Mouse (Mus musculus): ENCODE results near the gene Daam2.

Daam2 gene

DNA sequence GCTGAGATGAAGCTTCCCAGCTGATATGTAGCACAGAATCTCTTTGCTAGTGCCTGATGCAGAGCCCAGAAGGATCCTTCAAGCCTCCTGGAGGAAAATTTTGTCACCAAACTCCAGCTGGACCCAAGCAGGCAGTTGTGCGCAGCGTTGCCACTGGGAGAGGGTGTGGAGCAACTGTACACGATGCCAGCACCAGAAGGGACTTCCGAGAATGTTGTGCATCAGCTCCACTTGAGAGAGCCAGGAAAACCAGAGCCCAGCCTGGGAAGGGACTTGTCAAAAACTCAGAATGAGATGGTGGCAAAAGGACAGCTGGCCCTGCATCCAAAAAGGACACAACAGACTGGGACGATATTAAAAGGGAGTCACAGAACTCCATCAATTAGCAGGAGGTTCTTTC, 32.5 kb downstream of the Daam2 start:
- no peak for DNase-seq (ENCODE audit: low read depth)

DNA sequence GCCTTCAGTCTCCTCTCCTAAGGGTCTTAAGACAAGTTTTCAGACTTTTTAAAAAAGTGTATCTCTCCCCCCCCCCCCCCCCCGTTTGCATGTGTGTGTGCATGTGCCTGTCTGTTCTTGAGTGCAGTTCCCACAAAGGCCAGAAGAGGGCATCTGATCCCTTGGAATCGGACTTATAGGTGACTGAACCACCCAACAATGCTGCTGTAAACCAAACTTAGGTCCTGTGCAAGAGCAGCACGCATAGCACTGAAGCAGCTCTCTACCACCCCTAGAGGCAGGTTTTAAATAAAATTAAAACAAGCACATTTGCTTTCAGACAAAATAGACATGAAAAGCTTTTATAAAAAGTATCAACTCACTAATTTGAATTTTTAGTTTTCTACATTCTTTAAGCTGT, 33.9 kb downstream of the Daam2 start:
- no peak for DNase-seq (ENCODE audit: low read depth)

DNA sequence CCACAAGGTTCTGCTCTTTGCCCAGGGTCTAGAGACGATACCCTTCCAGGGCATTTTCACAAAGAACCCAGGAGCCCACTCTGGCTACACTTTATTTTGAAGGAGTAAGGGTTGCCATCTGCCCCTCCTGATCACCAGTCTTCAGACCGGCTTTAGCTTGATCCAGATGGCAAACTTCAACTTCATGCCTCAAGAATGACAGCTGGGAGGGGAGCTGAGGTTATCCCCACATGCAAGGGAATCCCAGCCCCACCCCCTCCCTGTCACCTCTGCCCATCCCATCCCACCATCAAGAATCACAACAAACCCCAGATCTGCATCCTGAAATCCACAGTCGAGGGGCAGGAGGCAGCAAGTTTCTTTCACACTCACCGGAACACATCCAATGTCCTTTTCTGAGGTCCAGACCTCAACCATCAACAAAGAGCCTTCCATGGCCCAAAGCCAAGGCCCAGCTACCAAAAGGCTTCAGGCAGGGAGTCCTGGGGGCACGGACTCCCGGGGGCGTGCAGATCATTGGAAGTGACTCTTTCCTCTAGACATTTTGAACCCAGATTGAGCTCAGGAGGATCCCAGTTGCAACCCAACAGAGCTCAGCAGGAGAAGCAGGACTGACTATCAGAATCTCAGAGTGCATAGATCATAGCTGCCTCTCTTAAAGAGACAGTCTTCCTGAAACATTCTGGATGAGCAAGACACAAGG, 35.5 kb downstream of the Daam2 start:
- DNase-seq (ENCODE audit: low read depth), result no peak

DNA sequence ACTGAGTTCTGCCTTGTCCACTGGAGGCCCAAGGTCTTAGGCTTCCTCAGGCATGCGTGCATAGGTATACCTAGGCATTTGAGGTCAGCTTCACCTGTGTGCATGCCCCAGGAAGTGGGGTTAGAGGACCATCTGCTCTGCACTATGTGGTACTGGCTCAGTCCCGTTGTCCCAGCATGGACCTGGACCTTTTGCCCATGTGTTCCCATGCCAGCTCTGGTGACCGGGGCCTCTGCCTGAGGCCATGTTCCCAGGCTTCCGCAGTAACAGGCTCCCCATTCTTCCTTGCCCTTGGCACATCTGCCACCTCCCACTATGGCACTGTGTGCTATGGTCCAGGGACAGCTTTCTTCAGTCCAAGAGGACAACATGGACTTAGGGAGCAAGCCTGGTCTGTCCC, 36.1 kb downstream of the Daam2 start:
- no peak for DNase-seq (ENCODE audit: low read depth)

DNA sequence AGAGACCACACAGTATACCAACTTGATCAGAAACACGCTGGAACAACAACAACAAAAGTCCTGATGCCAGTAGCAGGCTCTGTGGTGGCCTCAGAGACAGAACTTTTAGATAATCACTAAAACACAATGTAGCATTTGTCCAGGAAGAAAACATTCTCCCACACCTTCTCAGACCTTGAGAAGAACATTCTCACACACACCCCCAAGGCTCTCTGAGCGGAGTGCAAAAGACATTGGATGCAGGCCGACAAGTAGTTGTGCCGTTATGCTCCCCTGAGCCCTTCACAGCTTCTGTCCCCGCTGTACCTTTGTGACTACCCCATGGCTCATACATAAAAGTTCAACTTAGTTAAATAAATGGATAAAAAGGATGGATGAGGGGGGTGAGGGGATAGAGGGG, 37.6 kb downstream of the Daam2 start:
- no peak for DNase-seq (ENCODE audit: low read depth)

DNA sequence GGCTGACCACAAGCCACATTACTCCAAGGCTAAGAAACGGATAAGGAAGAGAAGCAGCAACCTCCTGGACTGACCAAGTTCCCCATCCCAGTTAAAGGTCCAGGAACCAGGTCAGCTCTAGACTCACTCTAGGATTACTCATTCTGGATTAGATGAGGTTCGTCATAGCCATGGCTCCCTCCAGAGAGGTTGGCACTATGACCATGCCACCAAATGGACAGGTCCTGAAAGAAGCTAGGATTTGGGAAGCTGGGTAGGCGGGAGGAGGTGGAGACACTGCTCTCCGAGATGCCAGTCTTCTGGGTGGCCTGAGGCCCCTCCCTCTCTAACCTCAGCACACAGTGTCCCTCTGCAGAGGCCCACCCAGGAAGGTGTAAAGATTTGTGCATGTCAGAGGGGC, 38.2 kb downstream of the Daam2 start:
- no peak for DNase-seq (ENCODE audit: low read depth)

DNA sequence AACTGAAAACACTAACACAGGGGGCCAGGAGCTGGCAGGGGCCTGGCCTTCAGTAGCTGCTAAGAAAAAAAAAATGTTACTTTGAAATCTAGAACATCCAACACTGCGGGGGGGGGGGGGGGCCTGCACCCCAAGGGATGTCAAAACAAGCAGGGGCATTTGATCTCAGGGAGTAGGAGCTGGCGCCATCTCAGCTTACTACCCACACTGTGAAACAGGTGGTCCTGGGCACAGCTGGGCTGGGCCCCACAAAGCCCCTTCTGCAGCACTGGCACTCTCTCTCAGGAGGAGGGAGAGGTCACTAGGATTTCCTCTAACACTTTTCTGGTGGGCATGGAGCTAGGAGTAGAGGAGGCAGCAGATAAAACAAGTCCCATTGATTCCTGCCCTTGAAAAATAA, 39.6 kb downstream of the Daam2 start:
- no peak for DNase-seq (ENCODE audit: low read depth)

DNA sequence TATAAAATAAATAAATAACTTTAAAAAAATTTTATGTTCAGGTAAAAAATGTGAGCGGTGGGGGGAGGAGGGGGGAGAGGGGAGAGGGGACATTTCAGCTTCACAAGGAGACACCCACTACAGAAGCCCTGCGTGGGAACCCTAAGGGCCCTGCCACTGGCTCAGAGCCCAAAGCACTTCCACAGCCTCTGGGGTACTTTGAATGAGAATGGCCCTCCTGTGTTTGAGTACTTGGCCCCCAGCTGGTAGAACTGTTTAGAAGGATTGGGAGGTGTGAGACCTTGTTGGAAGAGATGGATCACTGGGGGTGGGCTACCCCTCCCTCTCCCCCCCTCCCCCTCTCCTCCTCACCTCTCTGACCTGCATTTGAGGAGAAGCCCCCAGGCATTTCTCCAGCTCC, 41.7 kb downstream of the Daam2 start:
- no peak for DNase-seq (ENCODE audit: low read depth)

DNA sequence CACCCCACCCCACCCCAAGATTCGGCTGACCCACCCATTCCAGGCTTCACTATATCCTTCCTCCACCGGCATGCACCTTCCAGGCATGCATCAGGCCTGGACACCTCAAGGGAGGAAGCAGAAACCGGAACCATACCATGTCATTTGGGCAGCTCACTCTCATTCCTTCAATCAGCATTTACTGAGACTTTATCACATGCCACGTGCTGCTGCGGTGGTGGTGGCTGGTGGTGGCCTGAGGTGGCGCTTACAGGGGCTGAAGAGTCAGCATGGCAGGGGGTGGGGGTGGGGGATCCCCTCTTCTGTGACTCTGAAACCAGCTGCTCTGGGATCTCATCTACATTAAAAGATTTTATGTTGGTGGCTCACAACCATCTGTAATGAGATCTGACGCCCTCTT, 42.1 kb downstream of the Daam2 start:
- no peak for DNase-seq (ENCODE audit: low read depth)

DNA sequence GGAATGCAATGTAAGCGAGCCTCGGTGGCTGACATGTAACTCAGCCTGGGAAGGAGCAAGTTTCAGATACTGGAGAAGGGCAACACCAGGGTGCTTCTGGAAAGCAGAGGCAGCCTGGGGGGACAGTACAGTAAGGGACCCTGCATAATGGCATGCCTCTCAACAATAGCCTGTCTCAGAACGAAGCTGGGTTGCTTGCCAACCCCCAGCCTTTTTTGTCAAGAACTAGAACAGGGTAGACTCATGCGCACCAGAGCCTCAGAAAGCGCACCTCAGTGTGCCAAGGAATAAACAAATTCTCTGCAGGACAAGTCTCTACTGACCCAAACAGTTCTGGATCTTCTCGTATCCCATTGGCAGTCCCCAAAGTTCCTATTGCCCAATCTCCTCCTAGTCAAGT, 43.5 kb downstream of the Daam2 start:
- no peak for DNase-seq (ENCODE audit: low read depth)

DNA sequence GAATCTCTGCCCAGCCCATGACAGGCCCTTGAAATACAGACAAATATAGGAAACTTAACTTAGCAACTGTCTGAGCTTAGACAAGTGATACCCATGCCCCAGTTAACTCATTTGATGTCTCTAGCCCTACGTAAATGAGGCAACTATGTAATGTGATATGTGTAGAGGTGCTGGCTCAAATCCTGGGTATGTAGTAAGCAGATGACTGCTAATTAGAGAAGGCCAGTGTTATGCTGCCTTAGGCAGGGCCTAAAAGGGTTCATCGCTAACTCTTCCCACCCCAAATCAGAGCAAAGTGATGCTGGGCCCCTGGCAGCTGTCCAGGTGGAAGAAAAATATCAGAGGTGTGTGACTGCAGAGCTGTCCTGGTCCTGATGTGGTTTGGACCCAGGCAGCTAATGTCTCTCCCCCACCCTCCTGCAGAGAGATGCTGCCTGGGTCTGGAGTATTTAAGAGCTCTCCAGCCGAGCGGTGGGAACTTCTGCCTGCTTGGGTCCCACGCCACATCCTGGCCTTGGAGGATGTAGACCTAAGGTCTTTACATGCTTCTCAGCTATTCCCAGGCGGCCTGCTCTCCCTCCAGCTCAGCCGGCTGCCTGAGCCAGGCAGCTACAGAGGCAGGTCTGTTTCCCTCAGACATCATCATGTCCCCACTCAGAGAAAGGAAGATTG, 44.4 kb downstream of the Daam2 start:
- no peak for DNase-seq (ENCODE audit: low read depth)

DNA sequence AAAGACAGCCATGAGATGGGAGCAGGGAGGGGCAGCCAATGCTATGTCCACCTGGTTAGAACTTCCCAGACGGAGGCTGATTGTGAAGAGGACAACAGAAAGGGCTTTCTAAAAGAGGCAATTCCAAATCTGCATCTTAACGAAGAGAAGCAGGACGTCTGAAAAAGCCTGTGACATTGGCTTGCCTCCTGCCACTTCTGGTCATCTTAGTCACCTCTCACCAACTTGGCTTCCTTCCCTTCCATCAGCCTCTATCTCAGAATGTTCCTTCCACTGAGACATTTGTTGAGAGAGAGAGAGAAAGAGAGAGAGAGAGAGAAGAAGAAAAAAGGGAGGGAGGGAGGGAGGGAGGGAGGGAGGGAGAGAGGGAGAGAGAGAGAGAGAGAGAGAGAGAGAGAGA, 47.1 kb downstream of the Daam2 start:
- DNase-seq (ENCODE audit: low read depth), result no peak

DNA sequence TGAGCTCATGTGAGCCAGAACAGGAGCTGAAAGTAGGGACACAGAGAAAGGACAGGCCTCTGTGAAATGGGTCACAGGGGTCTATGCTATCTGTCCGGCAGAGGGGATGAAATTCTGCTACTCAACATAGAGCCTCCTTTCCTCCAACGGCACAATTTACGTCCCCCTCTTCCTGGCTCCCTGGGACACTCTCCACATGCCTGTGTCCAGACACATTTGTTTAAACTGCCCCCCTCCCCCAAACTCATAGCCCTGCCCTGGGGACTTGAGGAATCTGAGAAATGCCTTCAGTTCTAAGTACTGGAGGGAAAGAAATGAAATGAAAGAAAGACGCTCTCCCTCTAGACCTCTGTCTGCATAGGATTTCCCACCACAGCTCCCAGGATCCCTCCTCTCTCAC, 48.5 kb downstream of the Daam2 start:
- no peak for DNase-seq (ENCODE audit: low read depth)

DNA sequence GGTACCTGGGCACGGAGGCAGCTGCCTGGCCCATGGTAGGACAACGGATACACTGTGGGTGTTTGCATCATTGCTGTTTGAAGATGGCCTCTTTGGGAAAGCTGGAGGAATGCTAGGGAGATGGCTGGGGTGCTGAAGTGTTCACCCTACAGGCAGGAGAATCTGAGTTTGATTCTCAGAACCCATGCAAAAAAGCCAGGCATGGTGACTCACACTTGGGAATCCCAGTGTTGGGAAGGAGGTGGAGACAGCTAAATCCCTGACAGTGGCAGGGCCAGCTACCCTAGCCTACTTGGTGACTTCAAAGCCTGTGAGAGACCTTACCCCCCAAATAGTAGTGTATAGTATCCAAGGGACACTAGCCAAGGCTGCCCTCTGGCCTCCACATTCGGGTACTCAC, 49.0 kb downstream of the Daam2 start:
- no peak for DNase-seq (ENCODE audit: low read depth)

DNA sequence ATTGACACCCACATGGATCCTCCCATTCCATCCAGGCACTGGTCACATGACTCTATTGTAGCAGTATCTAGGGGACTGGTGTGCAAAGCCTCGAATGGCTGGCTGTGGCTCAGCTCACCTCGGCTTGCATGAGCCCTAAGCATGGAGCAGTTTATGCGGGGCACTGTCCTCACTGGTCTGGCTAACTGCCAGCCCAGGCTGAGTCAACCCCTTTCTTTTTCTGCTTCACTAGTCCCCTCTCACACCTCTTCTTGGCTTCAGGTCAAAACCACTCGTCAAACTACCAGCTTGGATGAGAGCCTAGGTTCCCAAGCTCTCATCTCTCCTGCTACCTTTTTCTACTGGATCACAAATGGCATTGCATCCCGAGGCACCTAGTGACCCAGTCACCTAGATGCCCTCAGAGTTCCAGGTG, 51.5 kb downstream of the Daam2 start:
- no peak for DNase-seq (ENCODE audit: low read depth)

DNA sequence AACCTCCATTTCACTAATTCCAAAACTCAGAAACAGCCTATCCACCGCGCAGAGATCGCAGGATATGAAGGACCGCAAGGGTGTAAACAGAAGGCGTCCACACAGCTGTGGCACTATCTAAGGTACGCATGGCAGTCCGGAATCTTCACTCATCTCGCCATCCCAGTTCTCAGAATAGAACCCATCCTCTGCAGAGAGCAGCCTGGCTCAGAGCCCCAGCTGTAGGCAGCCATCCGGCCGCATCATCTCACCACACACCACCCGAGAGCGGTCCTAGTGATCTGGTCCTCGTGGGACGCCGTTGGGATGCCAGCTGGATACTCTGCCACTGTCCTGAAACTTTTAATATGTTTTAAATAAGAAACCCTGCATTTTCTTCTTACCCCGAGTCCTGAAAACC, 54.7 kb downstream of the Daam2 start:
- DNase-seq (ENCODE audit: low read depth), result no peak

DNA sequence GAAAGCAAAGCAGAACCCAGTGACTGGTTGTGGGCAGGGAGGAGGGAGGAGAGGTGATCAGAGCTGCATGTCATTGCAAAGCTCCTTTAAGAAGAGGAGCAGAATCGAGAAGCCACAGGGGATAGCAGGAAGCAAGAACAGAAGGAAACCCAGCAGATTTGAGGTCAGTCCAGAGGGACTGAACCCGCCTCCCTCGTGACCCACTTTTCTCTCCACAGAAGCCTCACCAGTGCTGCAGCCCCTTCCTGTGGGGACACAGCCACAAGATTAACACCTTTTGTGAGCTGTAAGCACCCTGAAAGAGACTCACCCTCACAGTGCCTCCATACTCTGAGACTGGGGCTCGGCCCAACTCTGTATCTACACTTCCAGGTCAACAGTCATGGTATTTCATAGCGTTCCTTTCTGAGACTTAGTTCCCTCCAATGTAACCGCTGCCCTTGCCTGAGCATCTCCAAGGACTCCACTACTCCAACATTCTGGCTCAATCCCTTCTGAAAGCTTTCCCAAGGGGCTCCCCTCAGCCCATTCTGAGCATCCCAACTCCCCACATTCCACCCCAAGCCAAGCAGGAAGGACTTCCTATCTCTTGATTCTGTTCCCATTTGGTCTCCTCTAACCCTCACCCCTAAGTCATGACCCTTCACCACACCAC, 60.8 kb downstream of the Daam2 start:
- DNase-seq (ENCODE audit: low read depth), result no peak

DNA sequence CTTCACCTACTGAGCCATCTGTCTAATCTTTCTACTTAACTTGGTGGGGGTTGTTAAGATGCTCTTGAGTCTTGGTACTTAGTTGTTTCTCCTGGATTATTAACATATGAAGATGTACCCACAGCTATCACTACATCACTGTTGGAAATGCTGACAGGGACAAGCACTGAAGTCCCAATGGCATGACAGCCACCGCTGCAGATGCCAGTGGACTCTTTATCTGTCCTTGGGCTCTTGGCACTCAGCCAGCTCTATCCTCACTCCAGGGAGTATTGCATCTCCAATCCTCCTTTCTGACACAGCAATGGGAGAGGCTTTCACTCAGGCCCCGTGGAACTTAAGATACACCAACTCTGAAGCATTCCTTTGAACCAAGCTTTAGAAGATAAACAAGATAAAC, 63.9 kb downstream of the Daam2 start:
- no peak for DNase-seq (ENCODE audit: low read depth)

DNA sequence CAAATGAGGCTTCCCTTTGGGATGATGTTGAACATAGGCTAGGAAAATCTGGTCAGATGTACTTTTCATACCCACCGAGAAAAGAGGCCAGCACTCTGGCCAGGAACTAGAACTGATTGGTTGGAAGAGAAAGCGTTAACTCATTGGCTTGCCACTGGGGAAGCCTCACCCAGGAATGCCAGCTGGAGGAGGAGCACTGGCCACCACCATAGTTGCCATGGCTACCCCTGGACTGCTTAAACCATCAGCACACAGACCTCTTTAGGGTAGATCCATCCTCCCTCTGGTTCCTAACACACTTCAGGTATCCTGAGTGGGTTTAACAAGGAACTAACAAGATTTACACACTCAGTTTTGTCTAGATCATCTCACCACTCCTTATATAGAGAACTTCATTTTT, 64.5 kb downstream of the Daam2 start:
- DNase-seq (ENCODE audit: low read depth), result no peak

DNA sequence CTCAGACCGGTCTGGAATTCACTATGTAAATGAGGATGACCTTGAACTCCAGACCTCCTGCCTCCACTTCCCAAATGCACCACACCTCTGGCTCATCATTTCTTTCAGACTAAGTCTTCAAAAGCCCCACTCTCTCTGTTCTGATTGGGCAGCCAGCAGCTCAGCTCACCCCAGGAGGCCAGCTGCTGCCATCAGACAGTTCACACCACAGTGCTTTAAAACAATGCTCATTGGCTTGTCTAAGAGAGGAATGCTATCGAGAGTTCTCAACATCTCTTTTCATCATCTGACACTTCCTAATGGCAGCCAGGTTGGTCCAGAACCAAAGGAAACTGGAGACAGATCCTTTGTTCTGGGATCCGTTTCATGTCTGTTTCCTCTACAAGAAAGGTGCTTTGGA, 66.0 kb downstream of the Daam2 start:
- no peak for DNase-seq (ENCODE audit: low read depth)

DNA sequence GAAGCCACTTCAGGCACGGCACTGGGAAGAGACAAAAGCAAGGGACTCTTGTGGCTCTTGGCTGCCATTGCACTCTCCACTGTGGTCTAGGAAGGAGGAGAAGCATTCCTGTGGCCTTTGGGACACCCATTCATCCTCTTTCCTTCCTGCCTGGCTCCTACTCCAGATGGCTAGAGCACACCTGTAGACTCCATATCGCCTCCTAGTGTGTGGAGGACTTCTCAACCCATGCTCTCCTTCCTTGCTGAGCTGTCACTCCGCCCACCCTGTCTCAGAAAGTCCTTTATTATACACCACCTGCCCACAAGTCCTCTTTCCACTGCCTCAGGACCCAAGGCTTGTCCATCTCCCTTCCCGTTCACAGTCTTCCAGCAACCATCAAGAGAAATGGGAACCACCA, 70.9 kb downstream of the Daam2 start:
- DNase-seq (ENCODE audit: low read depth), result no peak

DNA sequence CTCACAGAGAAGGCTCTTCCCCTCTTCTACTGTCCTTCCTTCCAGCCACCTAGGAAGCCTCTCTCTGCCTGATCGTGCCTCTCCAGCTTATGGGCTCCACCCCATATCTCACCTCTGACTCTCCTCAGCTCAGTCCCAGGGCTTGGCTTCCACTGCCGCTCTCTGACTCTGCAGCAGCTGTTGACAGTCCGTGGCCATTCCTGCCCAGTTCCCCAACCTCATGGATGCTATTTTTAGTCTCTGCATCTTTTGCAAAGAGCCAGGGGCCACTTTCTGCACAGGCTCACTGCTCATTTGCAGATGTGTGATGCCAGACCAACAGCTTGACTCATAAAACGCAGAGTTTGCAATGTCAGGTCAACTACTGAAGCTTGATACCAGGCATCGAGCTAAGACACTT, 75.0 kb downstream of the Daam2 start:
- DNase-seq (ENCODE audit: low read depth), result peak; percentile 40

DNA sequence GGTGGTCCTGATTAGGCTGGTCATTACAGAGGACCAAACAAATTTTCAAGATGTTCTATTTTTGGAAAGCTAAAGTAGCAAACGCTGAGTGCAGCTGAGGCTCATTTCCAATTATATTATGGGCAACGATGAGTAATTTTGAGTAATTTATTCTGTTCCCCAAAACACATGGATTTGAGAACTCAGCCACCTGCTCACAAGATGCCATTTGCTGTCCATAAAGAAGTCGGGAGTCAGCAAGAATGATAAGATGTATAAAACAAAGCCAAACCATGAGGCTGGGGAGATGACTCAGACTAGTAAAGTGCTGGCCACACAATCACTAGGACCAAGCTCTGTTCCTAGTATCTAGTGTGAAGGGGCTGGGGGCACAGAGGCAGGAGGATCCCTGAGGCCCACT, 79.7 kb downstream of the Daam2 start:
- DNase-seq (ENCODE audit: low read depth), result no peak

DNA sequence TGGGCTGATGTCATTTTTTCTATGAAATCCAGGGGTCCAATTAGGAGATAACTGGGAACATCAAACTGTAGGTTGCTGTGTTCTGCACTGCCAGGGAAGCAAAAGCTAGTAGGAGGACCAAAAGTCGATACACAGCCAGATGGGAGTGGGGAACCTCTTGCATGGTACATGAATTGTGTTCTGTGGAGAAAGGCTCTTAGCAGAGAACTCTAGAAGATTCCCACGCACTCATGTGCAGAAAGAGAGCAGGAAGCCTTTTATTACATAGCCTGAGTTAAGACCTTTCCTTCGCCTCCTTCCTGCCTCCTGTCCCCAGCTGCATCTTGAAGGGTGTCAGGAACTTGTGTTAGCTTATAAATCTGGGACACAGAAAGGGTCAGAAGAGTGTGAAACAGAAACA, 82.3 kb downstream of the Daam2 start:
- DNase-seq (ENCODE audit: low read depth), result no peak

All from fibroblast of lung, adult 2 months (primary cell).